Mouse (Mus musculus): ENCODE data around the gene Med11.

Med11 gene

DNA sequence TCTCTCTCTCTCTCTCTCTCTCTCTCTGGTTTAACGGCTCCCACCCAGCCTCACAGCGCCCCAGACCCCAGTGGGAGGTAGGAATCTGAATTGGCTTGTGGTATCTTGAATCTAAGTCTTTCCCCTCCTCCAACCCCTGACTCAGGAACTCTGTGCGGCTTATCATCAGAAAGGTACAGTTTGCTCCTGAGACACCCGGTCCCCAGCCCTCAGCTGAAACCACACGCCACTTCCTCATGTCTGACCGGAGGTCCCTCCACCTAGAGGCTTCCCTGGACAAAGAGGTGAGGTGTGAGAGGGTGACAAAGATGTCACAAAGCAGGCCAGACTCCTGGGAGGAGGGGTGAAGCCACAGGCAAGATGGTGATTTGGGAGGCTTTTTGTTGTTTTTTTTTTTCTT lies 14.3 kb upstream of the Med11 start:
- CTCF ChIA-PET = no interaction called here
- POLR2A ChIA-PET = no interaction called here

DNA sequence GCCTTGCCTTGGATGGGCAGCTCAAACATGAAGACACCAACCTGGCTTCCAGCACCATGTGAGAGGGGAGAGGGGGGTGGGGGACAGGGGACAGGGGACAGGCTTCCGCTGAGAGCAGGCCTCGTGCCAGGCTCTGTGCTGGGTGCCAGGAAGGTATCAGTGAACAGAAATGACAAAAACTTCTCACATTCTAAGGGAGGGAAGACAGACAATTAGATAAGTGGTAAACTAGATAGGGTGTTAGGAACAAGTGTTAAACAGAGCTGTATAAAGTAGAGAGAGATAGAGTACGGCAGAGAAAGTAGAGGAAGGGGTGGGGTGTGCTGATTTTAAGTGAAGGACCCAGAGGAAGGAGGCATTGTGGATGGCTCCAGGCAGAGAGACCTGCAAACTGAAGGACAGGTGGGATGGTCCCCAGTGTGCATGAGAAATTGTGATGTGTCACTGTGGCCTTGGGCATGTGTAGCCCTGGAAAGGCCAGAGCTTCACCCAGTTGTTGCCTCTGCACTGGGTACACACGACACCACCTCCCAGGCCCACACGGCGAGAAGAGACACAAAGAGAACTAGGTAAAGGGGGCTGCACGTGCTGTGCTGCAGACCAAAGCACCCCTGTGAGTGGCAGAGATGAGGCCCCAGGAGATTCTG lies 12.9 kb upstream of the Med11 start:
- ChIA-PET CTCF (interaction anchor here in 1 of 4 experiments (0.9 kb wide), 2 partner anchors 68 to 124 kb away, joined by 3 read pairs; no protein-coding TSS in a partner anchor), POLR2A (interaction anchor here in 2 of 4 experiments (0.9 to 1.7 kb wide), 3 partner anchors 9 to 14 kb away, joined by 3 to 4 read pairs (median 3); no protein-coding TSS in a partner anchor)

DNA sequence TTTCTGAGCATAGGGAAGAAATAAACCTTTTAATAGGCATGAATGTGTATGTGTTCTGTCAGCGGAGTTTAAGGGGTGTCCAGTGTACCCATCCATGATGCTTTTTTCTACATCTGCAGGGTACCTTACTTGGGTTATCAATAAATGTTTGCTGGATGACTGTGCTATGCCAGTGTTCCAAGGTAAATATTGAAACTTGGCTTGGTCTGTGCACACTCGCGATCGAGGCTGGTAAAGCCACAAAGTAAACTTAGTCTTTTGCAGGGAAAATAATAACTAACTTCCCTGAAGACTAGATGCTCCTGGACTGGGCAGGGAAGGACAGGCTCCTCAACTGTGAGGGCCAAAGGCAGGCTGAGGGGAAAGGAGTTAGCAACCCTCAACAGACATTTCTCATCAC lies 11.1 kb upstream of the Med11 start:
- CTCF ChIA-PET = no interaction called here
- POLR2A ChIA-PET = interaction anchor here in 2 of 4 experiments (1.7 to 2.5 kb wide), 2 partner anchors 8 to 12 kb away, joined by 4 to 8 read pairs; partner anchors contain the start of gene Arrb2 (in 1 of the 2)

DNA sequence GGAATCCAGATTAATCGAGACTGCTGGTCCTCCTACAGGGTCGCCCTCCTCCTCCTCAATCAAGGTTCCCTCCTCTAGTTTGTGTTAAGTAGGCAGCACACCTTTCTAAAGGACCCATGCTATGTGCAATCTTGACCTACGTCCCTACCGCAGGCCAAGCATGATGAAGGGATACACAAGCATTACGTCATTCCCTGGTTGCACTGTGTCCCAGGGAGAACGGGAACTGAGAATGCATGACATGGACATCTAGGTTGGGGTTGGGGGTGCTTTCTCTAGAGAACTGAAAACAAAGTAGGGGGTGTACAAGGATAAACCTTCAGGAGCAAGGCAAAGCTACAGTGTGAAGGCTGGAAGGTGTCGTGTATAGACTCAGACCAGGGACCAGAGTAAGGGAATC lies 9.8 kb upstream of the Med11 start:
- ChIA-PET POLR2A (interaction anchor here in 2 of 4 experiments (2.4 to 2.5 kb wide), 2 partner anchors 9 kb away, joined by 8 to 12 read pairs; partner anchors contain the start of gene Arrb2 (in 2 of the 2)), CTCF (no interaction called here)

DNA sequence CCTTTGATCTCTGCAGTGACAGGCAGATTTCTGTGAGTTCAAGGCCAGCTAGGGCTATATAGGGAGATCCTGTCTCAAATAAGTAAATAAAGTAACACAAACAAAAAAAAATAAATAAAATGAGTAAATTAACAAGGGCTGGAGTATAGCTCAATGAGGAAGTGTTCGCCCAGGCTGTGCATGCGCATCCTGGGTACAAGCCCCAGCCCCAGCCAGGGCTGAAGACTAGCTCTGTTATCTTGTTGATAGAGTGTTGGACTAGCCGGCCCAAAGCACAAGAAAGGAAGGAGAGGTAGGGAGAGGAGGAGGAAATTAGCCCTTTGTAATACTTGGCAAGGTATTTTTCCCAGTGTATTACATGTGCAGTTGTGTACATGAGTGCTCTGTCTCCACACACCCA lies 7.8 kb upstream of the Med11 start:
- CTCF ChIA-PET = no interaction called here
- POLR2A ChIA-PET = interaction anchor here (0.7 to 2.4 kb wide), 6 partner anchors 11 to 33 kb away, joined by 3 to 12 read pairs (median 3); partner anchors contain the start of genes Arrb2 (in 4 of the 4), Cxcl16 (in 1 of the 4) and Zmynd15 (in 1 of the 4)

DNA sequence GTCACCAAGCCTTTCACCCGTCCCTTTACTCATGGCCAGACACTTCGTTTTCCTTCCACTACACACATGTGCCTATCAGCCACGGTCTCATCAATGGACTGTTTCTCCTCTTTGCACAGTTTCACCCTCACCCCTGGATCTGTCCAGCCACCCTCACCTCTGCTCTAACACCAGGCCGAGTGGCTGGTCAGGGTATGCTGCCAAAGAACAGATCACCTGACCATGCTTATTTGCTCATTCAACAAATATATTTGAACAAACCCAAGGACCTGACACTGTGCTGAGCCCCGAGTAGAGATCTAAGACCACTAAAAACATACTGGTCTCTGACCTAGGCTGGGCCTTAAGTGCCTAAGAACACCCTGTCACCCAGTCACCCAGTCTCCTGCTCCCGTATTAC lies 7.1 kb upstream of the Med11 start:
- ChIA-PET POLR2A (interaction anchor here in 2 of 4 experiments (1.0 to 2.4 kb wide), 3 partner anchors 12 to 34 kb away, joined by 3 to 12 read pairs (median 4); partner anchors contain the start of gene Arrb2 (in 2 of the 2)), CTCF (interaction anchor here in 1 of 4 experiments (0.6 kb wide), 1 partner anchor 680 kb away, joined by 4 read pairs; no protein-coding TSS in a partner anchor)

DNA sequence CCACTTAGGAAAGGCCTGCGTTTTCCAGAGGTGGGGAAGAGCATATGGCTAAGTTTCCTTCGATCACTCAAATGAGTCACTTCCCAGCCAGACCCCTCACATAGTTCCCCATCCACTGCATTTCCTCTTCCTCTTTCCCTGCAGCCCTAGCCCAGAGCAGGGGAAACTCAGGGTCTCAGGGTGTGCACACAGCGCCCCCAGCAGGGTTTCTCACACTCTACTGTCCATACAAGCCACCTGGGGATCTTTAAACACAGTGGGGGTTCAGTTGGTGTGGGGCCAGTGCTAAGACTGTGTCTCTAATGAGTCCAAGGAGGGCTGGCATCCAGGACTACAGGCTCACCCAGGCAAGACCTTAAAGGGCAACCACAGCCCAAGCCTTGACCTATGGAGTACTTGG lies 5.0 kb upstream of the Med11 start:
- CTCF ChIA-PET = interaction anchor here in 1 of 4 experiments (0.6 kb wide), 1 partner anchor 181 kb away, joined by 4 read pairs; no protein-coding TSS in a partner anchor
- POLR2A ChIA-PET = no interaction called here

DNA sequence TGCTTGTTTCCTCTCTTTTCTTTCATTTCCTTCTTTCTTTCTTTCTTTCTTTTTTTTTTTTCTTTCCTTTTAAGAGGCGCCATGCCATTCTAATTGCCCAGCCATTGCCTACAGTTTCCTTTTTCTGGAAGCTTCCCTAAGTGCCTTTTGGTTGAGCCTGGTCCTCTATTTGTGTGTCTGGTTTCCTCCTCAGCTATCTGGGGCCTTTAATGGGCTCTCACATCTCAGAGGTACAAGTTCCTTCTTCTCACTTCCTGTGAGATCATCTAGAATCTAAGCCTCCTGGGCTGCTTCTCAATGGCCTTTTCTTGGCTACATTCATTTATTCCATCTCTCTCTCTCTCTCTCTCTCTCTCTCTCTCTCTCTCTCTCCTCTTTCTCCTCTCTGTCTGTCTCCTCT lies 4.3 kb upstream of the Med11 start:
- ChIA-PET POLR2A (interaction anchor here in 1 of 4 experiments (0.7 kb wide), 1 partner anchor 15 kb away, joined by 3 read pairs; the partner anchor contains the start of gene Arrb2), CTCF (interaction anchor here in 1 of 4 experiments (0.8 kb wide), 1 partner anchor 35 kb away, joined by 3 read pairs; no protein-coding TSS in a partner anchor)

DNA sequence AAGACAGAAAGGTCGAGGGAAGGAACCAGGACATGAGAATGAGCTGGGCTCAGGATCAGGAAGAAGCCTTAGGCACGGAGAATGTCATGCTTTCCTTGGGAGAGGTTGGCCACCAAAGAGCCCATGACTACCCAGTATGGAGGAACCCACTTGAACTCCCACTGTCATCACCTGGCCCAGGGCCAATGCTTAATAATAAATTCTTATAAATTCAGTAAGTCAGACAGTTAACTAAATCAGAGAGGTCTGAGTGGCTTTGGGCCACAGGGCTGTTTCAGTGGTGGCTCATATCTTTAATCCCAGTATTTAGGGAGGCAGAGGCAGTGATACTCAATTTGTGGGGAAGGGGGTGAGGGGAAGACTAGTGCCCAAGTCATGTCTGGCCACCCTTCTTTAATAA lies 793 bp upstream of the Med11 start:
- CTCF ChIA-PET = no interaction called here
- POLR2A ChIA-PET = interaction anchor here in 2 of 4 experiments (1.4 to 1.5 kb wide), 2 partner anchors 19 to 40 kb away, joined by 3 to 6 read pairs; partner anchors contain the start of gene Arrb2 (in 1 of the 2)

DNA sequence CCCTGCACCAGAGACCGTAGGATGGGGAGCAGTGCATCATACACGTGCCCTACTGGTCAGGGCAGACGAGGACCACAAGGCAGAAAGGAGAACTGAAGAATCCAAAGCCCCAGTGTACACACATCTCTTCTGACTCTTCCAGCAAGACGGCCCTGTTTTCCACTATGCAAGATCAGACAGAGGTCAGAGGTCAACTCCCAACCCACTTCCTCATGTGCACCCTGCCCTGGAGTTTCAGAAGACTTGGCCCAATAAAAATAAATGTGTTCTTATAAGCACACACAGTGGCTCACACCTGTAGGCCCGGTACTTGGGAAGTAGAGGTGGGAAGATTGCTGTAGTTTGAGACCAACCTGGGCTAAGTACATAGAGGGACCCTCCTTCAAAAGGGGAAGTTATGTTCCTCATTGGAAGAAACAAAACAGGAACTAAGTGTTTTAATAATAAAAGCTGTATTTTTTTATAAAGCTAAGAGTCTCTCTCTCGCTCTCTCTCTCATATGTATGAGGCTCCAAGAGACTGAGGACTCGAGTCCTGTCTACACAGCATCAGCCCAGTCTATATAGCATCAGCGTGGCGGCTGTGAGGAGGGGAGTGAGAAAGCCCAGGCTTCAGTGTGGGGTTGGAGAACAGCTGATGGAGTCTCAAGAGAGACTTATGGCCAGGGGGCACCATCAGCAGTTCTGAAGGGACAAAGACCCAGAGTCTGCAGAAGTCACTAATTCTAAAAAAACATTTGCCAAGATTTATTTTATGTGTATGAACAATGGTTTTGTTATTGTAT lies 1.7 kb downstream of the Med11 start:
- CTCF ChIA-PET = interaction anchor here in 3 of 4 experiments (0.6 to 1.6 kb wide), 3 partner anchors 12 to 78 kb away, joined by 4 to 12 read pairs (median 4); partner anchors contain the start of gene Arrb2 (in 1 of the 3)
- POLR2A ChIA-PET = interaction anchor here (0.6 to 2.4 kb wide), 13 partner anchors 8 to 532 kb away, joined by 3 to 27 read pairs (median 6); partner anchors contain the start of genes Arrb2 (in 3 of the 4), 4930544D05Rik (in 1 of the 4), Eif5a (in 1 of the 4) and Rnf167 (in 1 of the 4)

DNA sequence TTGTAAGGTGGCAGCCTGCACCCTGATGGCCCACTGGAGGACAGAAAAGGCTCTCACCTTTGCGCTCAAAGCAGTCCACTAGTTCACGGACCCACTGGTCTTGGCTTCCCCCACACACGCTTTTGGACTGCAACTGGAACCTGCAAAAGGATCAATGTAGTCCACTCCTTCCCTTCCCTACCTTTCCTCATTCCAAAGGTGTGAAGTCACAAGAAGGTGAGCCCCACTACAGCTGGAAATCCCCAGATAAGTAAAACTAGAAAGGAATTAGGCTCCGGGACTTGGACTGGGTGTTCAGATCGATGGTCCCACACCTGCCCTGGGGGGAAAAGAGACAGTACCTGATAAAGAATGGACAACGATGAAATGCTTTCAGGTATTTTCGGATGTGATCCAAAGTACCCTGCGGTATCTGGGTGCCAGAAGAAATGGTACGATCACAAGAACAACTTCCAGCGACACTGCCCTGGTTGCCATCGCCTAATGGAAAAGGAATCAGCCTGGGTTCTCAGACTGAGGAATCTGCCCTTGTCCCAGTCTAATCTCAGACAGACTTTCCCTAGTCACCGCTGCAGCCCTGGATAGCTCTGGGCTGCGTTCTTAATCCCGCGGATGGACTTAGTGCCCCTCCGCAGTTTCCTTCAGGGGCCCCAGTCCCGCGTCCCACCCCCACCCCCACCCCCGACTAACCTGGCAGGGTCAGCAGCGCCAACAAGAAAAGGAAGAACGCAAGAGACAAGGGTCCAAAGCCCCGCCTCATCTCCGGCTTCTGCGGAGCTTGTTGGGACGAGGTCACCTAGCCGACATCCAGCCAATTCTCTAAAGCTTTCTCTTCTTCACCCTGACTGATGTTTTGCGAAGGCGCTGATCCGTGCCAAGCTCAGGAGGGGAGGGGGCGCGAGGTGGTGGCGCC lies 7.2 kb downstream of the Med11 start, which contains the start of gene Zmynd15:
Gene Zmynd15, plus strand, starts transcription at position 746 of the 913 bp plus-strand sequence.
- POLR2A ChIA-PET = interaction anchor here in 3 of 4 experiments (0.5 to 2.9 kb wide), 11 partner anchors 15 to 210 kb away, joined by 3 to 14 read pairs (median 3); partner anchors contain the start of genes Arrb2 (in 2 of the 3), Gltpd2 (in 1 of the 3), Gp1ba (in 1 of the 3) and Spag7 (in 1 of the 3)
- CTCF ChIA-PET = interaction anchor here in 3 of 4 experiments (0.6 to 1.2 kb wide), 10 partner anchors 26 to 1104 kb away, joined by 3 to 6 read pairs (median 4); partner anchors contain the start of genes Arrb2 (in 2 of the 3), 0610010K14Rik (in 1 of the 3) and 4930544D05Rik (in 1 of the 3)

DNA sequence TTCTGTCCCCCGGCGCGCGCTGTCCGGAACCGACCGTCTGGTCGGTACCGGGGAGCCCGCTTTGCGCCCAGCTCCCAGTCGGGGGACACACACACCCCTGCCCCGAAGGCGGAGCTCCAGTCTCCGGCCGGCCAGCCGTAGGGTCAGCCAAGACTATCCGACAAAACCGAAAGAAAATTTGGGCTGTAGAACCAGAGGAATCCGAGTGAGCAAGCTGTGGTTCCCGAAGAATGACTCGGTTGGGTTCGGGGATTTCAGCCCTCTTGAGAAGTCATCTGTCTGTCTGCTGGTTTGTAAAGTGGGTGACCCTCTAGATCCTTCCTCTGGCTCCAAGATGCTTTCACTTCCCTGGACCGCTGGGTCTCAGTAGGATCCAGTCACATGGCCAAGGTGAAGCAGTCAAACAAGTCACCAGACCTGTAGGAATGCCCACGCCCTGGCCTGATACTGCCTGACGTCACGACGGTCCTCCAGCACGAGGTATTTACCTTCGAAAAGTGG lies 7.9 kb downstream of the Med11 start, which contains the start of gene Cxcl16:
Gene Cxcl16, minus strand, starts transcription at position 384 of the 501 bp plus-strand sequence.
- ChIA-PET CTCF (interaction anchor here in 3 of 4 experiments (0.6 to 1.0 kb wide), 8 partner anchors 27 to 1105 kb away, joined by 3 to 6 read pairs (median 4); partner anchors contain the start of genes Arrb2 (in 2 of the 3) and 0610010K14Rik (in 1 of the 3)), POLR2A (interaction anchor here in 3 of 4 experiments (0.5 to 2.9 kb wide), 10 partner anchors 16 to 209 kb away, joined by 3 to 14 read pairs (median 3); partner anchors contain the start of genes Arrb2 (in 2 of the 3), Gltpd2 (in 1 of the 3), Gp1ba (in 1 of the 3) and Psmb6 (in 1 of the 3))

DNA sequence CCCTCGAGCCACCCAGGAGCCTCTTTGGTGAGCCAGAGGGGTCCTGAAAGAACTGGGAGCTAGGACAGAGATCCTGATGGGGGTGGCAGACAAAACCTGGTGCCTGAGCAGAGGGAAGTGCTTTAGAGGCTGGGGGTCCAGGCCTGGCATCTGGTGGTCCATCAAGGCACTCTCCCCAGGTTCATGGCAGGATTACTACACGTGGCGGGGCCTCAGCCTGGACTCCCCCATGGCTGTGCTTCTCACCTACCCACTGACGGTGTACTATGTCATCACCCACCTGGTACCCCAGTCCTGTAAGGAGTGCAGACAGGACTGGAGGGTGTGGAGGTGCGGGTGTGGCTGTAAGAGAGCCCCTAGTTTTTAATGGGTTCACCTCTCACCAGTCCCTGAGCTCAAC lies 12.3 kb downstream of the Med11 start:
- ChIA-PET POLR2A (interaction anchor here in 2 of 4 experiments (0.7 to 2.8 kb wide), 4 partner anchors 11 to 242 kb away, joined by 3 to 15 read pairs (median 4); partner anchors contain the start of gene Med11 (in 1 of the 2)), CTCF (interaction anchor here in 2 of 4 experiments (0.5 to 1.8 kb wide), 4 partner anchors 12 to 221 kb away, joined by 4 to 6 read pairs (median 5); no protein-coding TSS in a partner anchor)

DNA sequence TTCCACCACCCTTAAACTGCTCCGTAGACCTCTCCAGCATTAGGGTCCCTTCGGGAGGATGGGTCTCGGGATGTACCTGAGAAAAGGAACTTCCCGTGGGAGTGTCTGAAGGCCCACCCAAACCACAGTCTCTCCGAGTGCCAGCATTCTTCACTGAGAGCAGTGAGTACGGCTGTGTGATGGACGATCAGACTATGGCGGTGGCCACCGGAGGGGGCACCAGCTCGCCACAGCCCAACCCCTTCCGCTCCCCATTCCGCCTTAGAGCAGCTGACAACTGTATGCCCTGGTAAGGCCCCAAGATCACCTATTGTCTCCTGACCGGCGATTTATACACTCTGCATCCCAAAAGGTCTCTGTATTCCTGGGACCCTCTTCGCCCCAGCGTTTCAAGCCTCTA lies 13.5 kb downstream of the Med11 start:
- ChIA-PET POLR2A (interaction anchor here (0.6 to 3.1 kb wide), 26 partner anchors 10 to 444 kb away, joined by 3 to 21 read pairs (median 3); partner anchors contain the start of genes Psmb6 (in 3 of the 4), Med11 (in 2 of the 4), Pelp1 (in 2 of the 4) and Rnf167 (in 2 of the 4)), CTCF (interaction anchor here (0.6 to 2.2 kb wide), 12 partner anchors 12 to 319 kb away, joined by 3 to 7 read pairs (median 4); partner anchors contain the start of genes Arrb2 (in 1 of the 4) and Med11 (in 1 of the 4))

DNA sequence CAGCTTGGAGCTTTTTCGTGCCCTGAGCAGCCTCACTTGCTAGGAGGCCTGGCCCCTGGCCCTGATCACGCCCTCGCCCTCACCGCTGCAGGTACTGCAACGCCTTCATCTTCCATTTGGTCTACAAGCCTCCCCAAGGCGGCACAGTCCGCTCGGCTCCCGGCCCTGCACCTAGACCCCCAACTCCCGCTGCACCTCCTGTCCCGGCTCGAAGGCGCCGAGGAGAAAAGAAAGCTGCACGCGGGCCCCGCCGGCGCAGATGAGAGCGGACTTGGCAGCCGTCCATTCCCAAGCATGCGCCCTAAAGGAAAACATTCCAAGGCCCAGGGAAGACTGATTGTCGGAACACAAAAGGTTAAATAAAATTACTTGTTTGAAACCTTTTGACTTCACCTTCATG lies 14.1 kb downstream of the Med11 start:
- CTCF ChIA-PET = interaction anchor here (0.6 to 2.2 kb wide), 11 partner anchors 12 to 319 kb away, joined by 3 to 7 read pairs (median 4); partner anchors contain the start of gene Arrb2 (in 1 of the 4)
- POLR2A ChIA-PET = interaction anchor here (0.6 to 3.1 kb wide), 24 partner anchors 11 to 225 kb away, joined by 3 to 21 read pairs (median 3); partner anchors contain the start of genes Psmb6 (in 3 of the 4), Med11 (in 2 of the 4), Arrb2 (in 1 of the 4) and Pelp1 (in 1 of the 4)

DNA sequence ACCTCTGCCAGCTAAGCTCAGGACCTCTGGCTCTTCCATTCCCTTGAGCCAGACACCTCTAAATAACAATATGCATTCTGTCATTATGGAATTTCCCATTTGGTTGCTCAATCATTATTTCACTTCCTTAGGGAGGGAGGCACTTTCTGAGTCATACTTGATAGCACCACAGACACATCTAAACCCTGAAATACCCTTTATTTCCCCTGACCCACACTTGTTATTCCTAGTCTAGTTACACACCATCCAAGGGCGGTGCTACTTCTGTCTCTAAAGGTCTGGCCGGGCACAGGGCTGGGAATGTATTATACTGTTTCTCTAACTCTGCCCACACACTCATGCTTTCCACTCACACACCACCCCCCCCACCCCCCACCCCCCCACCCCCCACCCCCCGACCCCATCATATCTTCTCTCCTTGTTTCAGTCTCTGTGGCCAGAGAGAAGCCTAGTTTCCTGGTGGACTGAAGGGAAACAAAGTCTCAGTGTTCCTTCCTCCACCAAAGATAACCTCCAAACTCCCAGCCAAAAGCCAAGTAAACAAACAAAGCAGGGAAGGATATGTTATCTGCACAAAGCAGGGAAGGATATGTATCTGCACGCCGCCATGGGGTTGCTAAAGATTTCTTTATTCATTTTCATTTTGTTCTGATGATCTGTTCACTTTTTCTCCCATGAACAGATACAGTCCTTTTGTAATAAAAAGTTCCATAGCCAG lies 16.3 kb downstream of the Med11 start:
- POLR2A ChIA-PET = no interaction called here

More for the DNA sequence above, 16.3 kb downstream of the Med11 start:
- CTCF ChIA-PET = no interaction called here

Data from embryonic stem cell, embryonic (primary cell).